Mouse (Mus musculus) heart, postnatal 0 days (tissue): ENCODE results near the gene Ube2c.

ENCODE experiments used
- CTCF ChIP-seq: IDR thresholded peaks from 2 replicates; pipeline ENCODE4 v1.5.1; 2016; ENCODE audit warnings: antibody characterized with exemption, control low read depth, low read depth
- EP300 ChIP-seq: IDR thresholded peaks from 2 replicates; pipeline ENCODE4 v1.6.1; 2016; ENCODE audit warnings: antibody characterized with exemption, low read depth

- TF ChIP-seq CTCF = no peak
- TF ChIP-seq EP300 = peak; percentile 83
These were observed 35.0 kb downstream of the Ube2c start, which contains the start of the genes Acot8 and Zswim3 for GRCm38 (mm10) chr2:164804533-164805331.
